Mouse (Mus musculus) frontal cortex, postnatal 10 days (tissue): Measurements from ENCODE around the gene Tnfrsf9.

Experiments
- DNase-seq, 2 experiments: peaks; one replicate each; pipeline ENCODE4 v3.0.0; 2022; ENCODE audit warnings: low spot score in 2 of 2, mixed read lengths in 1 of 2

The Tnfrsf9 gene

GRCm38 (mm10) chr4:150990148-150990547 is 75.8 kb downstream of the Tnfrsf9 start:
- DNase-seq: no peak
